Mouse (Mus musculus) midbrain, embryonic 12.5 days (tissue): ENCODE measurements around the gene Serf2. TPM values are rescaled to one million over a fixed set of nuclear protein-coding genes. Genes with fewer than 3 reads are reported as not detected.
"Not testable (repeated sequence)": the region's sequence is repeated elsewhere in the genome, so short reads cannot be mapped to it uniquely, and the experiment has no call there.

ENCODE experiments used
- ATAC-seq: fragments of 200-750 bp; cut with Nextera tagmentation; 2 replicates; pipeline ENCODE4 v1.8.0; 2017; ENCODE audit warnings: low read depth, moderate TSS enrichment, moderate library complexity; ENCODE audit not compliant: low FRiP score
- H3K27ac ChIP-seq: fragments of 300-500 bp; sonication (generic); replicated peaks from 2 replicates; pipeline ENCODE4 v1.5.1; 2016; ENCODE audit warnings: mild to moderate bottlenecking
- H3K27me3 ChIP-seq: fragments of 300-500 bp; sonication (generic); 2 replicates; pipeline ENCODE4 v1.6.1; 2016; ENCODE audit warnings: mild to moderate bottlenecking
- H3K36me3 ChIP-seq: fragments of 300-500 bp; sonication (generic); 2 replicates; pipeline ENCODE4 v1.6.1; 2016
- H3K4me1 ChIP-seq: fragments of 300-500 bp; sonication (generic); 2 replicates; pipeline ENCODE4 v1.6.1; 2016
- H3K4me2 ChIP-seq: fragments of 300-500 bp; sonication (generic); replicated peaks from 2 replicates; pipeline ENCODE4 v1.6.1; 2016; ENCODE audit warnings: mild to moderate bottlenecking, moderate library complexity
- H3K4me3 ChIP-seq: fragments of 300-500 bp; sonication (generic); 2 replicates; pipeline ENCODE4 v1.5.1; 2016; ENCODE audit warnings: mild to moderate bottlenecking
- H3K9ac ChIP-seq: fragments of 300-500 bp; sonication (generic); replicated peaks from 2 replicates; pipeline ENCODE4 v1.6.1; 2016; ENCODE audit warnings: mild to moderate bottlenecking, moderate library complexity
- H3K9me3 ChIP-seq: fragments of 300-500 bp; sonication (generic); 2 replicates; pipeline ENCODE4 v1.6.1; 2016; ENCODE audit warnings: mild to moderate bottlenecking
- WGBS: fragments of 180-500 bp; shearing (Covaris S2); methylation state at CpG from one replicate; pipeline ENCODE4 v1.1.7; 2016; 5-methylcytosine and 5-hydroxymethylcytosine counted together
- polyA plus RNA-seq: library from polyadenylated mRNA; unstranded; fragments of >200 nt; fragmentation: Nextera tagmentation; extraction: Ambion mirVana; gene quantifications from 2 replicates; pipeline ENCODE4 v1.2.1, GENCODE M21; 2016

The Serf2 gene
- polyA plus RNA-seq, 1 experiment from 2014 or later = 456 TPM

GRCm38 (mm10) chr2:121449545-121450011 lies 583 bp downstream of the Serf2 start:
- Histone ChIP-seq H3K36me3 (peaks cover 29% of the 10 kb centered on the region), H3K4me3 (peak overlapping the region; percentile 97), H3K9me3 (no peaks in the 10 kb centered on the region), H3K27me3 (no peaks in the 10 kb centered on the region), H3K4me1 (peaks cover 25% of the 10 kb centered on the region), H3K9ac (peak overlapping the region; percentile 92), H3K4me2 (peak overlapping the region; percentile 96), H3K27ac (peak overlapping the region; percentile 95)
- ATAC-seq = peak; percentile 67
- WGBS = under 1% methylated on average over 53 of the region's 54 CpGs

GRCm38 (mm10) chr2:121450093-121450492 lies 1.1 kb downstream of the Serf2 start:
- peak overlapping the region; percentile 96 for H3K4me2 ChIP-seq
- peaks cover 34% of the 10 kb centered on the region for H3K36me3 ChIP-seq
- H3K9ac ChIP-seq = peak overlapping the region; percentile 92
- H3K9me3 ChIP-seq = no peaks in the 10 kb centered on the region
- peaks cover 25% of the 10 kb centered on the region for H3K4me1 ChIP-seq
- peak overlapping the region; percentile 97 for H3K4me3 ChIP-seq
- H3K27me3 ChIP-seq = no peaks in the 10 kb centered on the region
- WGBS = 3% methylated on average over 7 of the region's 7 CpGs
- peak overlapping the region; percentile 95 for H3K27ac ChIP-seq
- ATAC-seq = no peak

- WGBS = 87% methylated on average over 4 of the region's 4 CpGs
- no peaks in the 10 kb centered on the region for H3K27me3 ChIP-seq
- H3K4me2 ChIP-seq = no peak overlapping the region
- no peak for ATAC-seq
- no peaks in the 10 kb centered on the region for H3K9me3 ChIP-seq
- no peak overlapping the region for H3K27ac ChIP-seq
- H3K4me3 ChIP-seq = no peak overlapping the region
- H3K9ac ChIP-seq = no peak overlapping the region
- peaks cover 36% of the 10 kb centered on the region for H3K36me3 ChIP-seq
- H3K4me1 ChIP-seq = peaks cover 31% of the 10 kb centered on the region
Observed at GRCm38 (mm10) chr2:121452361-121452760, 3.4 kb downstream of the Serf2 start.

GRCm38 (mm10) chr2:121452990-121453389 lies 4.0 kb downstream of the Serf2 start, which contains the start of gene Hypk:
Gene Hypk, plus strand, starts transcription at chr2:121453290.
- Histone ChIP-seq H3K4me2 (no peak within 1 kb of the TSS), H3K9ac (no peak within 1 kb of the TSS), H3K4me1 (peaks cover 34% of the 10 kb centered on the region), H3K27me3 (no peaks in the 10 kb centered on the region), H3K27ac (no peak within 1 kb of the TSS), H3K4me3 (no peak within 1 kb of the TSS), H3K36me3 (peaks cover 36% of the 10 kb centered on the region), H3K9me3 (no peaks in the 10 kb centered on the region)
- 91% methylated on average over 4 of the region's 4 CpGs for WGBS
- no peak for ATAC-seq

GRCm38 (mm10) chr2:121453917-121454316 lies 4.9 kb downstream of the Serf2 start:
- Histone ChIP-seq H3K9me3 (no peaks in the 10 kb centered on the region), H3K27ac (no peak overlapping the region), H3K27me3 (no peaks in the 10 kb centered on the region), H3K4me3 (no peak overlapping the region), H3K4me1 (peaks cover 32% of the 10 kb centered on the region), H3K9ac (no peak overlapping the region), H3K36me3 (peaks cover 43% of the 10 kb centered on the region), H3K4me2 (no peak overlapping the region)
- 88% methylated on average over 6 of the region's 6 CpGs for WGBS
- no peak for ATAC-seq

- Histone ChIP-seq H3K9ac (no peak overlapping the region), H3K4me1 (peaks cover 27% of the 10 kb centered on the region), H3K4me2 (no peak overlapping the region), H3K4me3 (no peak overlapping the region), H3K27ac (no peak overlapping the region), H3K36me3 (peaks cover 46% of the 10 kb centered on the region), H3K9me3 (no peaks in the 10 kb centered on the region), H3K27me3 (no peaks in the 10 kb centered on the region)
- no peak for ATAC-seq
- 86% methylated on average over 5 of the region's 5 CpGs for WGBS
Observed at GRCm38 (mm10) chr2:121455534-121455933, 6.5 kb downstream of the Serf2 start.

GRCm38 (mm10) chr2:121456692-121457642 lies 8.0 kb downstream of the Serf2 start, which contains the start of gene Serinc4:
Gene Serinc4, minus strand, starts transcription at chr2:121456781.
- peak; percentile 89 for ATAC-seq
- H3K4me1 ChIP-seq = peaks cover 18% of the 10 kb centered on the region
- H3K27ac ChIP-seq = peak within 1 kb of the TSS; percentile 63
- H3K4me3 ChIP-seq = peak within 1 kb of the TSS; percentile 71
- H3K36me3 ChIP-seq = peaks cover 44% of the 10 kb centered on the region
- WGBS = 4% methylated on average over 41 of the region's 41 CpGs
- peak within 1 kb of the TSS; percentile 73 for H3K9ac ChIP-seq
- peak within 1 kb of the TSS; percentile 69 for H3K4me2 ChIP-seq
- no peaks in the 10 kb centered on the region for H3K9me3 ChIP-seq
- no peaks in the 10 kb centered on the region for H3K27me3 ChIP-seq

- H3K27me3 ChIP-seq = no peaks in the 10 kb centered on the region
- no peak for ATAC-seq
- WGBS = 61% methylated on average over 2 of the region's 2 CpGs
- H3K36me3 ChIP-seq = peaks cover 19% of the 10 kb centered on the region
- H3K9ac ChIP-seq = no peak overlapping the region
- no peak overlapping the region for H3K4me3 ChIP-seq
- no peak overlapping the region for H3K4me2 ChIP-seq
- H3K27ac ChIP-seq = no peak overlapping the region
- H3K4me1 ChIP-seq = peaks cover 13% of the 10 kb centered on the region
- H3K9me3 ChIP-seq = no peaks in the 10 kb centered on the region
Observed at GRCm38 (mm10) chr2:121460071-121460470, 11.1 kb downstream of the Serf2 start.

GRCm38 (mm10) chr2:121468982-121469381 lies 20.0 kb downstream of the Serf2 start:
- not testable (repeated sequence) for H3K9ac ChIP-seq, H3K4me1 ChIP-seq, H3K27ac ChIP-seq, H3K4me2 ChIP-seq, H3K27me3 ChIP-seq, H3K4me3 ChIP-seq, H3K36me3 ChIP-seq, ATAC-seq, H3K9me3 ChIP-seq
- 100% methylated on average over 2 of the region's 6 CpGs for WGBS

GRCm38 (mm10) chr2:121472783-121473182 lies 23.8 kb downstream of the Serf2 start:
- H3K4me3 ChIP-seq, ATAC-seq, H3K4me2 ChIP-seq: not testable (repeated sequence)

GRCm38 (mm10) chr2:121473301-121474179 lies 24.5 kb downstream of the Serf2 start, which contains the start of gene Mfap1b:
Gene Mfap1b, minus strand, starts transcription at chr2:121474067.
- Histone ChIP-seq H3K4me2 (peak within 1 kb of the TSS; percentile 78), H3K4me3 (peak within 1 kb of the TSS; percentile 64), H3K27ac (peak within 1 kb of the TSS; percentile 71), H3K9ac (peak within 1 kb of the TSS; percentile 63)
- ATAC-seq = peak; percentile 93
- H3K36me3 ChIP-seq, H3K27me3 ChIP-seq, H3K9me3 ChIP-seq, H3K4me1 ChIP-seq: not testable (repeated sequence)
- WGBS = 7% methylated on average over 41 of the region's 41 CpGs

More at GRCm38 (mm10) chr2:121472783-121473182, 23.8 kb downstream of the Serf2 start:
- not testable (repeated sequence) for H3K36me3 ChIP-seq, H3K4me1 ChIP-seq, H3K27ac ChIP-seq, H3K9me3 ChIP-seq, H3K9ac ChIP-seq, H3K27me3 ChIP-seq
- 97% methylated on average over 3 of the region's 3 CpGs for WGBS
